Mouse (Mus musculus): ENCODE results near the gene Cnppd1.

Cnppd1 gene

GRCm38 (mm10) chr1:75147411-75148135, 5.1 kb upstream of the Cnppd1 start:
- DNase-seq (ENCODE audit: low spot score in 2 of 2), result no peak

GRCm38 (mm10) chr1:75145589-75145988, 3.1 kb upstream of the Cnppd1 start:
- DNase-seq (ENCODE audit: low spot score in 2 of 2), result no peak

- peak in 1 of 2 experiments; percentile 42 for DNase-seq (ENCODE audit: low spot score in 2 of 2)
Measured at GRCm38 (mm10) chr1:75141486-75142190, 873 bp downstream of the Cnppd1 start.

- DNase-seq (ENCODE audit: low spot score in 2 of 2), result no peak
Measured at GRCm38 (mm10) chr1:75140601-75141190, 1.8 kb downstream of the Cnppd1 start.

- DNase-seq (ENCODE audit: low spot score in 2 of 2), result no peak
Measured at GRCm38 (mm10) chr1:75138448-75138847, 4.1 kb downstream of the Cnppd1 start.

- no peak for DNase-seq (ENCODE audit: low spot score in 2 of 2)
Measured at GRCm38 (mm10) chr1:75136730-75137129, 5.8 kb downstream of the Cnppd1 start.

GRCm38 (mm10) chr1:75136293-75136692, 6.2 kb downstream of the Cnppd1 start:
- DNase-seq (ENCODE audit: low spot score in 2 of 2), result no peak

GRCm38 (mm10) chr1:75133421-75134207, 8.9 kb downstream of the Cnppd1 start, which contains the start of gene Slc23a3:
TSS of gene Slc23a3 (minus strand) at chr1:75133890.
- DNase-seq (ENCODE audit: low spot score in 2 of 2), result no peak

- DNase-seq (ENCODE audit: low spot score in 2 of 2), result no peak
Measured at GRCm38 (mm10) chr1:75128641-75129040, 13.9 kb downstream of the Cnppd1 start.

GRCm38 (mm10) chr1:75125418-75125817, 17.1 kb downstream of the Cnppd1 start:
- DNase-seq (ENCODE audit: low spot score in 2 of 2), result no peak

GRCm38 (mm10) chr1:75124346-75125321, 17.9 kb downstream of the Cnppd1 start, which contains the start of gene Nhej1:
TSS of gene Nhej1 (minus strand) at chr1:75125200.
- peak; percentile 82 to 92 for DNase-seq (ENCODE audit: low spot score in 2 of 2)

GRCm38 (mm10) chr1:75122211-75122610, 20.3 kb downstream of the Cnppd1 start:
- DNase-seq (ENCODE audit: low spot score in 2 of 2), result no peak
